Mouse (Mus musculus) layer of hippocampus, adult 9-10 months (tissue): Measurements from ENCODE around the gene Tusc1.

Experiments
- DNase-seq: peaks from one replicate; pipeline ENCODE4 v3.0.0; 2022; ENCODE audit warnings: low spot score

Gene Tusc1

DNA sequence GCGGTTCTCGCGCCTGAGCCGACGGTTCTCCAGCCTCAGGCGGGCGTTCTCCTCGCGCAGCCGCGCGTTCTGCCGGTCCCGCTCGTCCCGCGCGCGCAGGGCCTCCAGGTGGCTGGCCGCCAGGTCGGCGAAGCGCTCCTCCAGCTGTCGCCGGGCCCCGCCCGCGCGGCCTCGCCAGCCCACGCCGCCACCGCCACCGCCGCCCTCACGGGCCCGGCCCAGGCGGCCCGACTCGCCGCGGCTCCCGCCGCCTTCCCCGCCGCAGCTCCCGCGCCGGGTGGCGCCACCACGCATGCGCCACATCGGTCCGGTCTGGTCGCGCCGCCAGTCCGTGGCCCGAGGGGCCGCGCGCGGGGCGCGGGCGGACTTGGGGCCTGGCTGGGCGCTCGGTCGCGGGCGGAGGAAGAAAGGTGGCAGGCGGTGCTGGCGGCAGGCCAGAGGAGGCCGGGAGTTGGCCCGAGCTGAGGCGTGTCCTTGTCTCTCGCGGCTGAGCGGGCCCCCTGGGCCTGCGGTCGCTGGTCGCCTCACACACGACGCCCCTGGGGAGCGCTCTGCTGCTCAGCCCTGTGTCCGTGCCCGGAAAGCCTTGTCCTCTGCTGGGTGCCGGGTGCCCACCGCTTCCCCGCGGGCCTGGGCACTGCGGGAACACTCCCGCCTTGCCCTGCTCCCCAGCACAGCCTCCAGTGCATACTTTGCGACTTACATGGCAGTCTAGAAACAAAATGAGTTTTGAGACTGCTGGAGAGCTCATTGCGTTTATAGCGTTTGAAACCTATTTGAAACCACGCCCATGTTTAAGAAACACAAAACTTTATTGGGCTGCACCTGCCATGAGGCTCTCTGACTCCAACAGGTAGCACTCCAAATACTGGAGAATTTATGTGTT lies at the start of gene Tusc1:
TSS of gene Tusc1 (minus strand) at position 394 of the 886 bp plus-strand sequence.
- DNase-seq, result peak; percentile 48

DNA sequence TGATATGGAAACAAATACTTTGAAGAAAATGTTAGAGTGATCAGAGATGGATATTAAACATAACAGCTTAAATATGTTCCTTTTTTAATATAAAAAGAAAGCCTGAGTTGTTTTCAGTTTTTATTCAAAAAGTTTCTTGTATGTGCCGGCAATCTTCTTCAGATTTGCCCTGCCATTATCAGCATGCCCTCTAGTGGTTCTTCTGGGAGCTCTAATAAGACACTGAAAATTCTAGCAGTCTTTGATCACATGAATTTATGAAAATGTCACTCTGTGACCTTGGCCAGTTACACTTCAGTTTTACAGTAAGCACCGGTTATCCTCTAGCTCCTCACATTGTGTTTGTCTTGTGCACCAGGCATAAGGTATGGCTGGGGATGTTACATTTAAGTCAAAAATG lies 17.6 kb upstream of the Tusc1 start:
- no peak for DNase-seq

DNA sequence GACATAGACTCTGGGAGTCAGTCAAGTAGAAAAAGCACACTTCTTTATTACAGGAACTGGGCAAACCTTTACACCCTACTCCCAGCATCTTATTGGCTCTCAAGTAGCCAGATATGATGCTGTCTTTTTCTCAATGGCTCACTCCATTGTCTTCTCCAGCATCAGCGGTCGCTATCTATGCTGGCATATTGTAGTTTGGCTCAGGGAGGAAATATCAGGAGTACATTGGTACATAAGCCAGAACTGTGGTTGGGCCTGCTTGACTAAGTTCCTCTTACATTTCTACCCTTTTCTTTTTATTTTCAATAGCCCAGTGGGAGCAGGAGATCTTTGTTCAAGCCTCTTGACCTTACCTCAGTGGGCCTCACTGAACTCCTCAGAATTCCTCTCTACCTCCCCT lies 9.0 kb upstream of the Tusc1 start:
- no peak for DNase-seq

DNA sequence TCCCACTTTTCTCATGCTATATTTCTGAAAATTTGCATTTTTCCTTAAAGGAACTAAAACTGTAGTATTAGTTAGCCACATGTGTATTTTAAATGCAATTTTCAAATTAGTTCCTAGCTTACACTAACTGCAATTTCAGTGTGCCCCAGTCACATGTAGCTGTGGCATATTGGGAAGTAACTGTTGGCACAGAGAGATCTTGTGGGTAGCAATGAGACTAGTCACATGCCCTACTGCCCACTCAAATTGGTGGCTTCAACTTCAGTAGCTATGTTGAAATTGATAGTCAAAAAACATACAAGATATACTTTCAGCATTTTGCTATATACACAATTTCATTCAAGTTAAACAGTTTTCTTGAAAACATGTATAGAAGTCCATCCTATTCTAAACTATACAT lies 6.3 kb upstream of the Tusc1 start:
- DNase-seq, result no peak

DNA sequence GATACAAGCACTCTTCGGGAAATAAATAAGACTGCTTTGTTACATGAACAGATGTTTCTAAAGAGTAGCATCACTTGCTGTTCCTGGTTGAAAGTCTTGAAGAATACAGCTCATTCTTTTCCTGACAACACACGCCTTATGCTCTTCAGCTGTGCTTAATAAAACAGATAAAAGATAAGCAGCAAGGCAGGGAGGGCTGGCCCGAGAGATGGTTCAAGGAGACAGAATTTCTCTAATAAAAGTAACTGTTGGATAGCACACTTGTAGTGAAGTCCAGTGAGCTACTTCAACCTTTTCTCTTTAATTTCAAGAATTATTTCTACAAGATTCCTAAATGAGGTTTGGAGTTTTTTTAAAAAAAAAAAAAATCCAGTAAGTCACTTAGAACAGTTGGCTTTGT lies 2.7 kb upstream of the Tusc1 start:
- no peak for DNase-seq

DNA sequence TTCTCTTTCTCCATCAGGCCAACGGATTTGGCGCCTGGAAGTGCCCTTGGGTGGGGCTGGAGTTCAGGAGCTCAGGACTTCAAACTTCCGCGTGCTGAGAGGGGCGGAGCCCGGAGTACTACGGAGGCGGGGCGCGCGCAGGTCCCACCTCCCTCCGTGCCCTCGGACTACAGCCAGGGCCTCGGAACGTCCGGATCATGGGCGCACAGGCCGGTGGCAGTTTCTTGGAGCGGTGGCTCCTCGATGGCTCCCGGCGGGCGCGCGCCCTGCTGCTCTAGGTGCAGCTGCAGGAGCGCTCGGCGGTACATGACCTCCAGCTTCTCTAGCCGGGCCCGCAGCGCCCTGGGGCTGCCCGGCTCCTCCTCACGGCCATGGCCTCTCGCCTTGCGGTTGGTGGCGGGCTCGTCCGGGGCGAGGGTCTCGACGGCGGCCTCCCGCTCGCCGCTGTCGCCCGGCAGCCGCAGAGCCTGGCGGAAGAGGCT lies 634 bp downstream of the Tusc1 start:
- DNase-seq, result peak; percentile 38

DNA sequence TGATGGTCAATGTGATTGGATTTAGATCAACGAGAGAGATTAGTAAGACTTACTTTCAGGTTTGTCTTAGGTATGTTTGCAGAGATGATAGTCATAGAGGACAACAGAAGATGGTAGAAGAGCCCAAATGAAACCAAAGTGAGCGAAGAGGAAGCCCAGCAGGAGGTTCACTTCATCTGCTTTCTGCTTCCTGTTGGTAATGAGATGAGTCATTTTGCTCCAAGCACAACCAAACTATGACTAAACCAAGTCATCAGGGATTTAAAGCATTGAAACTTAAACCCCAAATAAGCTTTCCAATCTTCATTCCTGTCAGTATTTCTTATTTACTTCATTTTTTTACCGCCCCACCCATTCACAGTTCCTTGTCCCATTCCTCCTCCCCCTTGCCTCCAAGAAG lies 27.8 kb downstream of the Tusc1 start:
- DNase-seq, result no peak

DNA sequence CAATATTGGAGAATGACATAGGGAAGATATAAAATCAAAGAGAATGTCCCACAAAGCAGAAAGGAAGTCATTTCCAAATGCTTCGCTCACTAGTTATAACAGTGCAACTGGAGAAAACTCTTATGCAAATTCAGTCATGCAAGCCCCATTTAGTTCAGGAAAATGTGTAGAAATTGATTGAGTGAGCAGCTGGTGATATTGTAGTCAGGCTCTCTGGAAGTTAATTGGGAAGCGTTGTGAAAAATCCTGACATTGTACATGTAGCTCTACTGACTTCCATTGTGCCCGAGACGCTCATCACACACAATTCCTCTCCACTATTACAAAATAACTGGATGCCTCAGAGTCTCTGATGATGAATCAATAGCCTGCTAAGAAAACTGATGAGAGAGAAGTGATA lies 49.2 kb downstream of the Tusc1 start:
- no peak for DNase-seq
